Mouse (Mus musculus): ENCODE measurements around the gene Glt1d1. TPM values are rescaled to one million over a fixed set of nuclear protein-coding genes. Genes with fewer than 3 reads are reported as not detected.
A peak's percentile ranks its signal among the peaks of the same experiment; 100 is the strongest.

The Glt1d1 gene
- polyA plus RNA-seq (2015; fragmentation: Nextera tagmentation; extraction: Ambion mirVana), result 0.91 and 1.0 TPM in 2 replicates

DNA sequence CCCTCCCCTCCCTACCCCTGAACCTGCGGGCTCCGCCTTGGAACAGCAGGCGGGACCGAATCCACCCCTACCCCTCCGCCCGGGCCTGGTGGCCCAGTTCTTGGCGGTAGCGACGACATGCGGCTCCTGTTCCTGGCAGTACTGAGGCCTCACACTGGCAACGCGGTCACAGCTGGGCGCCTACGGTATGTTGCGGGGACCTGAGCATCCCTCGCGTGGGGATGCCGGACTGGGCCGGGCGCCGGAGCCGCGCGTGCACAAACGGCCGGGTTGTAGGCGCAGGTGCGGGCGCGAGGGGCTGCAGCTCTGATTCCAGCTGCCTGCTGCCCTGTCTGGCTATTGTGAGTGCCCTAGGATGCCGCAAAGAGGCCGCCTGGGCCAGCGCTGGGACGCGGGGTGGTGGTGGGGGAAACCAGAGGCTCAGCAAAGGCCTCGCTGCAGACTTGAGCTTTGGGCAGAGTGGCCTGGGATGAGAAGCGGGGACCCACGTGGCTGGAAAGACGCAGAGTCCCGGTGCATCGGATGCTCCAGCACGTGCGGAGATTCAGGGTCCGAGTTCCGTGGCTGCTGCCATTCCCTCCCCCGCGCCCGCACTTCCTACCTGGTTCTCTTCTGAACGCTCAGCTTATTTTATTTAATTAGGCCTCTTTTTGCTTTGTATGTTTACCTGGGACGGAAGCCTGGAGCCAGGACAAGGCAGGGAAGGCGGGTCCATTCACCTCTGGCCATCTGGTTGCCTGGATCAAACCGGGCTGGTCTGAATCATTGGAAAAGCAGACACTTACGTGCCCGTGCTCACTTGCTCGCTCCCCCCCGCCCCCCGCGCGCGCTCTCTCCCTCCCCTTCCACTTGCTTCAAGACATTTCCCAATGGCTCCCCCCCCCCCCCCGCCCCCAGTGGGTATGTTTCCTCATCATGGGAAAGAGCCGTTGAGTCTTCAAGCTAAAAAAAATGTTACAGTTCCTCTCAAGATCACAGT is at the start of gene Glt1d1, which contains the start of gene Slc15a4:
TSS of gene Glt1d1 (plus strand) at position 96 of the 979 bp plus-strand sequence.
TSS of gene Slc15a4 (minus strand) at position 731 of the 979 bp plus-strand sequence.
- WGBS, result under 1% methylated on average over 62 of the region's 62 CpGs
- H3K27me3 ChIP-seq, result peaks cover 31% of the 10 kb centered on the region
- H3K9ac ChIP-seq, result peak within 1 kb of the TSS; percentile 75
- no peak within 1 kb of the TSS for H3K27ac ChIP-seq
- ATAC-seq (ENCODE audit: insufficient number of reproducible peaks, insufficient read depth, low FRiP score, low TSS enrichment, low read depth), result no peak
- H3K36me3 ChIP-seq, result no peaks in the 10 kb centered on the region
- H3K4me3 ChIP-seq, result peak within 1 kb of the TSS; percentile 54
- peak within 1 kb of the TSS; percentile 98 for H3K4me2 ChIP-seq
- H3K9me3 ChIP-seq, result no peaks in the 10 kb centered on the region
- H3K4me1 ChIP-seq, result peaks cover 8% of the 10 kb centered on the region; the same call in 1 of the 2 replicates

DNA sequence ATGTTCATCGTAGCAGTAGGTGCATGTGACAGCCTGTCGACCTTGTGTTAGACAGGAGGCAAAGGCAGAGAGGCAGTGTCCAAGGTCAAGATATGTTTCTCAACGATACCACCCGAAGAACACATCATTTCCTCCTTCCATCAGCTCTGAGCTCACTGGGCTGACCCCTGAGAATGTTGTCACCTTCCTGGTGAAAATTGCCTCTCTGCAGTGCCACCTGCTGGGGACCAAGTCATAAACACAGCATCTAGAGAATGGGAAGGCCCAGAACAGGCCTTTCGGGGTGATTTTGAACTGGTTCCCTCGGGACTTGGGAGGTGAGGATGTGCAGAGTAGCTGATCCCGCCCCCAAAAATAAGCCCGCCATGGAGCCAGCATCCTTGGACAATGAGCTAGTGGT is 48.4 kb upstream of the Glt1d1 start:
- WGBS, result 86% methylated on average over 8 of the region's 8 CpGs
- Histone ChIP-seq H3K27ac (no peak overlapping the region), H3K9ac (no peak overlapping the region), H3K4me3 (no peak overlapping the region), H3K27me3 (no peaks in the 10 kb centered on the region), H3K4me1 (no peaks in the 10 kb centered on the region), H3K9me3 (no peaks in the 10 kb centered on the region), H3K36me3 (no peaks in the 10 kb centered on the region), H3K4me2 (no peak overlapping the region)
- ATAC-seq (ENCODE audit: insufficient number of reproducible peaks, insufficient read depth, low FRiP score, low TSS enrichment, low read depth), result no peak

DNA sequence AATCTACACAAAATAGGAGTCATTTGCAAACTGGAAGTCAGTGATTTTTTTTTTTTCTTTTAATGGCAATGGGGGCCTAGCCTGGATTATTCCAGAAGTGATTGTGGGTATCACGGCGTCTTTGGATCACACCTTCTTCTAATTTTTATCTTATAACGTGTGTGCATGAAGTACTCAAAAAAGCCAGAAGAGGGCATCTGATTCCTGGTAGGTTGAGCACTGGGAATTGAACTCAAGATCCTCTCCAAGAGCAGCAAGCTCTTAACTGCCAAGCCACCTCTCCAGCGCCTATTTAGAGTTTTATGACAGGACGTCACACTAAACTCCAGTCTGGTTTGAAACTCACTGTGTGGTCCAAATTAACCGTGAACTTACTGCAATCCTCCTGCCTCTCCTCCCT is 44.2 kb upstream of the Glt1d1 start:
- WGBS, result 68% methylated on average over 6 of the region's 6 CpGs
- peaks cover 12% of the 10 kb centered on the region for H3K36me3 ChIP-seq
- no peak overlapping the region for H3K27ac ChIP-seq
- H3K4me1 ChIP-seq, result no peaks in the 10 kb centered on the region
- ATAC-seq (ENCODE audit: insufficient number of reproducible peaks, insufficient read depth, low FRiP score, low TSS enrichment, low read depth), result no peak
- no peak overlapping the region for H3K9ac ChIP-seq
- no peak overlapping the region for H3K4me3 ChIP-seq
- H3K9me3 ChIP-seq, result no peaks in the 10 kb centered on the region
- no peak overlapping the region for H3K4me2 ChIP-seq
- H3K27me3 ChIP-seq, result no peaks in the 10 kb centered on the region

DNA sequence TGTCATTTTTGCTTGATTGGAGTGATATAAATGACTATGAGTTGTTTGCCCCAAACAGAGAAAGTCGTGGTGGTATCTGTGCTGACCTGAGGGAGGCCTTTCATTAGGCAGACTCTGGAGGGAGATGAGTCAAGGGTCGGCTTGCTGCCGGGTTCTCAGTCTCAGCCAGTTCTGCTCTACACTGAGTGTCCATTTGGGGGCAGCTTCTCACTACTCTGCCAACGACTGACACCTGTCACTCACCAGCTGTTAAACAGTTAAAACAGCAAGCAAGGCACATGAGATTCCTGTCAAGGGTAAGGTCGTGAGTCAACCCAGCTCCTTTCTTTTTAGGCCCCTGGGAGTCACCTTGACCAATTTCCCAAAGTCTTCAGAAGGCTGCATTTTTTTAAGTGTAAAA is 39.7 kb upstream of the Glt1d1 start:
- no peaks in the 10 kb centered on the region for H3K9me3 ChIP-seq
- ATAC-seq (ENCODE audit: insufficient number of reproducible peaks, insufficient read depth, low FRiP score, low TSS enrichment, low read depth), result no peak
- H3K36me3 ChIP-seq, result peaks cover 56% of the 10 kb centered on the region
- WGBS, result 67% methylated on average over 5 of the region's 5 CpGs
- no peak overlapping the region for H3K27ac ChIP-seq
- no peak overlapping the region for H3K4me3 ChIP-seq
- no peaks in the 10 kb centered on the region for H3K4me1 ChIP-seq
- no peaks in the 10 kb centered on the region for H3K27me3 ChIP-seq
- H3K9ac ChIP-seq, result no peak overlapping the region
- no peak overlapping the region for H3K4me2 ChIP-seq

DNA sequence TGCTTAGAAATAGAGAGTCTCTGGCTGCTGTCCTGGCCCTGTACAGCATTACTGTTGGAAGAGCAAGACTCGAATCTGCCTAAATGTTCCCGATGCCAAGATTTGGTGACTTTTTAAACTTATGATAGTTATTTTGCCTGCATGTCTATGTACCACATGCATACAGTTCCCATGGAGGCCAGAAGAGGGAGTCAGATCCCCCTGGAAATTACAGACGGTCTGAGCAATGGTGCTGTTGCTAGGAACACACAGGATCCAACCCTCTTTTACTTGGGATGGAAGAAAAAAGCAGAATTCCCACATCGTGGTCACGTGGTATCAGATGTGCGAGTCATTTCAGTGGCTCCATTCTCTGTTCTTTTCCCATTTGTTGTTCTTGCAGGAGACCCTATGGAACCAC is 39.2 kb upstream of the Glt1d1 start:
- no peak overlapping the region for H3K9ac ChIP-seq
- ATAC-seq (ENCODE audit: insufficient number of reproducible peaks, insufficient read depth, low FRiP score, low TSS enrichment, low read depth), result no peak
- H3K4me1 ChIP-seq, result no peaks in the 10 kb centered on the region
- no peak overlapping the region for H3K4me2 ChIP-seq
- H3K9me3 ChIP-seq, result no peaks in the 10 kb centered on the region
- H3K27me3 ChIP-seq, result no peaks in the 10 kb centered on the region
- WGBS, result 78% methylated on average over 6 of the region's 6 CpGs
- no peak overlapping the region for H3K4me3 ChIP-seq
- H3K27ac ChIP-seq, result no peak overlapping the region
- peaks cover 60% of the 10 kb centered on the region for H3K36me3 ChIP-seq

DNA sequence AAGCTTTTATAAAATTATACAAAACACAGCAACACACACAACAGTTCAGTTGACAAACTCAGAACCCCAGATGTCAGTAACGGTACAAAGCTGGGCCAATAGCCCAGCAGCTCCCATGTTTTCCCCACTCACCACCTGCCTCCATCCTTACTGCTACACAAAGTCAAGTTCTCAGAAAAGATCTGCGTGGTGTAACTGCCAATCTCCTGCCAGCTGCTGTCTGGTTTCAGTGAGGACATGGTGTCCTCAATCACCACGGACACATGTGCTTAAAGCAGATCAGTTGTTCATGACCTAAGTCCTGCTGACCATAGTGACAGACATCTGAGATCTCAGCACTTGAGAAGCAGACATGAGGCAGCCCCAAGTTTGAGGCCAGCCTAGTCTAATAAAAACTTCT is 36.4 kb upstream of the Glt1d1 start:
- H3K4me1 ChIP-seq, result no peaks in the 10 kb centered on the region
- H3K27me3 ChIP-seq, result no peaks in the 10 kb centered on the region
- H3K27ac ChIP-seq, result no peak overlapping the region
- H3K9ac ChIP-seq, result no peak overlapping the region
- H3K36me3 ChIP-seq, result peaks cover 85% of the 10 kb centered on the region
- H3K4me3 ChIP-seq, result no peak overlapping the region
- 97% methylated on average over 3 of the region's 3 CpGs for WGBS
- ATAC-seq (ENCODE audit: insufficient number of reproducible peaks, insufficient read depth, low FRiP score, low TSS enrichment, low read depth), result no peak
- H3K9me3 ChIP-seq, result no peaks in the 10 kb centered on the region
- H3K4me2 ChIP-seq, result no peak overlapping the region

DNA sequence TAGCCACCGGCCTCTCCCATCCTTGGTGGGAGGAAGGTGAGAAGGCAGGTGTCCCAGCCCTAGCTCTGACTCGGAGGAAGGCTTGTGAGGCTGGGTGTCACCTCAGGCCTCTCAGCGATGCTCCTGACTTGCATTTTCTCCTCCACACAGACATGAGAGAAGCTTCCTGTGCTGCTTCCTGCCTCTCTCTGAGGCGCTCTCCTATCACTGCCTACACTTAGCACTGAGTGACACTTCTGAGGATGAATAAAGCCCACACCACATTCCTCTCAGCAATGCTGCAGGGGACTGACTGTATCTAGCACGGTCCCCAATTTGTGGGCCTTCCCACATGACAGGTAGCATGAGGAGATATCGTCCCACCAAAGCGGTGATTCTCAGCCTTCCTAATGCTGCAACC is 35.2 kb upstream of the Glt1d1 start:
- no peaks in the 10 kb centered on the region for H3K27me3 ChIP-seq
- H3K9me3 ChIP-seq, result no peaks in the 10 kb centered on the region
- 89% methylated on average over 7 of the region's 7 CpGs for WGBS
- ATAC-seq (ENCODE audit: insufficient number of reproducible peaks, insufficient read depth, low FRiP score, low TSS enrichment, low read depth), result no peak
- peaks cover 95% of the 10 kb centered on the region for H3K36me3 ChIP-seq
- no peak overlapping the region for H3K4me3 ChIP-seq
- no peaks in the 10 kb centered on the region for H3K4me1 ChIP-seq
- no peak overlapping the region for H3K9ac ChIP-seq
- H3K4me2 ChIP-seq, result no peak overlapping the region
- H3K27ac ChIP-seq, result no peak overlapping the region

DNA sequence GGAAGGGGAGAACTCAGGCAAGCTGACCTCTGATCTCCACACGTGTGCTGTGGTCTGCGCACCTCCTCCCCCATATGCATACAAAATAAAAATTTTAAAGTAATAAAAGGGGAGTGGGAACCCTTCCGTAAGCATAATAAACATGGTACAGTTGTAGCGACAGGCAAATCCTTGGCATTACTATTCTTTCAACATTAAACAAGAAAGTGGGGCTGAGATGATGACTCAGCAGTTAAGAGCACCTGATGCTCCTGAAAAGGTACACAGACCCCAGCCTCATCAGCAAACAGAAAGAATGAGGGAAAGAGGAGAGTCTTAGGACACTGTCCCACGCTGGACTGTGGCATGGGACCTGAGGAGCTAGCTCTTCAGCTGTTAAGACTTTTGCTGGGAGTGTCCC is 29.1 kb upstream of the Glt1d1 start:
- H3K27ac ChIP-seq, result no peak overlapping the region
- H3K36me3 ChIP-seq, result peaks cover 95% of the 10 kb centered on the region

DNA sequence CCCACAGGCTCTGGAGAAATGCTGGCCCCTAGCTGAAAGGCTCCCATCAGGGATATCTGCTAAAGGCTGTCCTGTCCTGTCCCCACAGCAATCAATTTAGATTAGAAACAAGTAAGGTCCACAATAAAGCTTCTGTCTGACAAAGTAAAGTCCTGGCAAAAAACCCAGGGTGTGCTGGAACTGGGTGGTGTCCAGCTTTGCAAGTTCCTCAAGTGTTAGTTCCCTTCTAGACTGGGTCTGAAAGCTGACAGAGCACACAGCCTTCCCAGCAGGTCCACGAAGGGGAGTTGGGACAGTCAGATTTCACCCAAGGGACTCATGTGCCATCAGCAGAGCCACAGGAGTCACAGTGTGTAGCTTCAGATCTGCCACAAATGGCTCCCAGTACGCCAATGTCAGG is 24.6 kb upstream of the Glt1d1 start:
- Histone ChIP-seq H3K4me2 (no peak overlapping the region), H3K4me3 (no peak overlapping the region), H3K36me3 (peaks cover 62% of the 10 kb centered on the region), H3K4me1 (peaks cover 16% of the 10 kb centered on the region; the same call in 1 of the 2 replicates), H3K9ac (no peak overlapping the region), H3K27me3 (no peaks in the 10 kb centered on the region), H3K27ac (no peak overlapping the region), H3K9me3 (no peaks in the 10 kb centered on the region)
- WGBS, result 91% methylated on average over 2 of the region's 2 CpGs
- ATAC-seq (ENCODE audit: insufficient number of reproducible peaks, insufficient read depth, low FRiP score, low TSS enrichment, low read depth), result no peak

More for the DNA sequence above, 29.1 kb upstream of the Glt1d1 start:
- Histone ChIP-seq H3K4me3 (no peak overlapping the region), H3K4me2 (no peak overlapping the region), H3K27me3 (no peaks in the 10 kb centered on the region), H3K4me1 (no peaks in the 10 kb centered on the region), H3K9ac (no peak overlapping the region), H3K9me3 (no peaks in the 10 kb centered on the region)
- 89% methylated on average over 5 of the region's 5 CpGs for WGBS
- ATAC-seq (ENCODE audit: insufficient number of reproducible peaks, insufficient read depth, low FRiP score, low TSS enrichment, low read depth), result no peak

DNA sequence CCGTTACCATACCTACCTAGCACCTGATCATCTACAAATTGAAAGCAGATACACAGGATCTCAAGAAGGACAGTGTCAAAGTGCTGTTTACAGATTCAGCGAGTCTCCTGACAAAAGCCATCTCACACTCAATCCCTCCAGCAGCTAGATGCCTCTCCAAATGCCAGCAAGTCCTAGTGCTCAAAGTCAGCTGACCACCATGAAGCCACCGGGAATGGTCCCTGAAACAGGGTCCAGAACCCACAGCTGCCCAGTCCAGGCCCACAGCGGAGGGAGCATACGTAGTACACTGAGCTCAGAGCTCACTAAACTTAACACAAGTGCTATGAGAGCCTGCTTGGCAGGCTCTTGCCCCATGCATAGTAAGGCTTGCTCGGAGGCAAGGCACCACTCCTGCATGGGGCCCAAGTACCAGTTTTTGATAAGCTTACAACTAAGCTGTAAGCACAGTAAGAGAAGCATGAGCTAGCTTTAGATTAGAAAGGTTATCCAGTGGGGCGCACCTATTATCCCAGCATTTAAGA is 22.8 kb upstream of the Glt1d1 start:
- H3K36me3 ChIP-seq, result peaks cover 45% of the 10 kb centered on the region
- 83% methylated on average over 7 of the region's 7 CpGs for WGBS
- no peaks in the 10 kb centered on the region for H3K27me3 ChIP-seq

DNA sequence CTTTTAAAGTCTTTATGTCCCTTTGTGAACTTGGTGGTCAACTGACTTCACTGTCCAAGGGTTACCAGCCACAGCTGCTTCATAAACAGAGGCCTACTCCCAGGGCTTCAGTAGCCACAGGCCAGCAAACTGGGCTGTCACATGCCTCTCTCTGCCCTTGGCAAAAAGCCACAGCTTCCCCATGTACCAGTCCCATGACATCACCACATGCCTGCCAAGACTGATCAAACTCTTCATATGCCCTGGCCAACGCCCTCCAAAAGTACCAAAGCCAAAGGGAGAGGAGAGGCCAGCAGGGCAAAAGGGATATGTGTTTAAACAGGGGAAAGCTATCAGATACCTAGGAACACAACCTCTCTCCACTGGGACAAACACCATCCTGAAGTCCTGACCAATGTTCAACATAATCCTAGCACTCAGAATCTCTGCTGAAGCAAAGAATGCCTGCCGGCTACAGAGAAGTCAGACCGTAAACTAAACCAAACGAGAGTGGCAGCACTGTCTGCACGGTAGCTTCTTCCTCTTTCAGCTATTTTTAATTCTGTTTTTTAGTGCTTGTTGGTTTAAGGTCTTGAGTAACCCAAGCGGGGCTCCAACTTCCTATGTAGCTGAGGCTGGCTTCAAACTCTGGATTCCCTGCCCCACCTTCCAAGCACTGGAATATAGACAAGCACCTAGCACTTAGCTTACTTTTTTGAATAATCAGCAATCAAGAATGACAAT is 21.1 kb upstream of the Glt1d1 start:
- no peak overlapping the region; the same call in 1 of the 2 replicates for H3K27ac ChIP-seq

More for the DNA sequence above, 22.8 kb upstream of the Glt1d1 start:
- ATAC-seq (ENCODE audit: insufficient number of reproducible peaks, insufficient read depth, low FRiP score, low TSS enrichment, low read depth), result no peak
- Histone ChIP-seq H3K4me3 (no peak overlapping the region), H3K27ac (no peak overlapping the region), H3K9me3 (no peaks in the 10 kb centered on the region), H3K4me2 (no peak overlapping the region), H3K9ac (0 out of 2 replicates have a peak overlapping the region, but pooled peaks have one; percentile 21), H3K4me1 (peaks cover 21% of the 10 kb centered on the region)

More for the DNA sequence above, 21.1 kb upstream of the Glt1d1 start:
- Histone ChIP-seq H3K4me3 (no peak overlapping the region), H3K36me3 (peaks cover 31% of the 10 kb centered on the region), H3K4me1 (peaks cover 37% of the 10 kb centered on the region), H3K9ac (no peak overlapping the region), H3K9me3 (no peaks in the 10 kb centered on the region), H3K27me3 (no peaks in the 10 kb centered on the region), H3K4me2 (no peak overlapping the region)
- WGBS, result 72% methylated on average over 6 of the region's 6 CpGs
- ATAC-seq (ENCODE audit: insufficient number of reproducible peaks, insufficient read depth, low FRiP score, low TSS enrichment, low read depth), result no peak
